Mouse (Mus musculus) c-Kit-positive CD71-positive TER-119-negative erythroid progenitor cells, embryonic 14.5 days (primary cell): ENCODE data around the gene Glis1.

Experiments used
- DNase-seq: peaks from one replicate; pipeline ENCODE4 v3.0.0-alpha.2; 2013; ENCODE audit warnings: low read depth

The Glis1 gene

GRCm38 (mm10) chr4:107515626-107516025 lies 81.2 kb downstream of the Glis1 start:
- no peak for DNase-seq

GRCm38 (mm10) chr4:107518766-107519165 lies 84.4 kb downstream of the Glis1 start:
- no peak for DNase-seq

- no peak for DNase-seq
Measured at GRCm38 (mm10) chr4:107520071-107520470, 85.7 kb downstream of the Glis1 start.

- no peak for DNase-seq
Measured at GRCm38 (mm10) chr4:107520816-107521215, 86.4 kb downstream of the Glis1 start.

- DNase-seq = no peak
Measured at GRCm38 (mm10) chr4:107523607-107524151, 89.3 kb downstream of the Glis1 start.

GRCm38 (mm10) chr4:107535126-107535525 lies 100.7 kb downstream of the Glis1 start:
- no peak for DNase-seq

- DNase-seq = no peak
Measured at GRCm38 (mm10) chr4:107538116-107538515, 103.7 kb downstream of the Glis1 start.

GRCm38 (mm10) chr4:107538561-107538960 lies 104.2 kb downstream of the Glis1 start:
- no peak for DNase-seq

- DNase-seq = no peak
Measured at GRCm38 (mm10) chr4:107539021-107539420, 104.6 kb downstream of the Glis1 start.

GRCm38 (mm10) chr4:107541821-107542220 lies 107.4 kb downstream of the Glis1 start:
- DNase-seq = no peak

- DNase-seq = no peak
Measured at GRCm38 (mm10) chr4:107544843-107545242, 110.5 kb downstream of the Glis1 start.

- no peak for DNase-seq
Measured at GRCm38 (mm10) chr4:107545726-107546125, 111.3 kb downstream of the Glis1 start.

GRCm38 (mm10) chr4:107546525-107546924 lies 112.1 kb downstream of the Glis1 start:
- DNase-seq = no peak

GRCm38 (mm10) chr4:107550096-107550495 lies 115.7 kb downstream of the Glis1 start:
- DNase-seq = no peak

GRCm38 (mm10) chr4:107550546-107550945 lies 116.2 kb downstream of the Glis1 start:
- DNase-seq = no peak

- DNase-seq = no peak
Measured at GRCm38 (mm10) chr4:107552696-107553095, 118.3 kb downstream of the Glis1 start.

GRCm38 (mm10) chr4:107553774-107554173 lies 119.4 kb downstream of the Glis1 start:
- DNase-seq = no peak

- no peak for DNase-seq
Measured at GRCm38 (mm10) chr4:107558801-107559200, 124.4 kb downstream of the Glis1 start.

GRCm38 (mm10) chr4:107561056-107561455 lies 126.7 kb downstream of the Glis1 start:
- DNase-seq = no peak

- no peak for DNase-seq
Measured at GRCm38 (mm10) chr4:107568159-107568558, 133.8 kb downstream of the Glis1 start.

- no peak for DNase-seq
Measured at GRCm38 (mm10) chr4:107568881-107569443, 134.6 kb downstream of the Glis1 start.

- DNase-seq = no peak
Measured at GRCm38 (mm10) chr4:107570329-107571014, 136.1 kb downstream of the Glis1 start.

GRCm38 (mm10) chr4:107575781-107576180 lies 141.4 kb downstream of the Glis1 start:
- no peak for DNase-seq

GRCm38 (mm10) chr4:107576742-107577141 lies 142.4 kb downstream of the Glis1 start:
- no peak for DNase-seq
